Mouse (Mus musculus) embryonic facial prominence, embryonic 14.5 days (tissue): Measurements from ENCODE around the gene Mapk1. TPM values are rescaled to one million over a fixed set of nuclear protein-coding genes. Genes with fewer than 3 reads are reported as not detected.
A peak's percentile ranks its signal among the peaks of the same experiment; 100 is the strongest.

Experiments
- ATAC-seq: fragments of 200-750 bp; cut with Nextera tagmentation; 2 replicates; pipeline ENCODE4 v1.8.0; 2017; ENCODE audit warnings: low read depth, moderate number of reproducible peaks, moderate TSS enrichment
- DNase-seq: peaks from one replicate; pipeline ENCODE4 v3.0.0-alpha.2; 2015; ENCODE audit warnings: low spot score
- H3K27ac ChIP-seq: fragments of 300-500 bp; sonication (generic); replicated peaks from 2 replicates; pipeline ENCODE4 v1.5.1; 2014; ENCODE audit warnings: low read depth, mild to moderate bottlenecking, low read length, moderate library complexity
- H3K27me3 ChIP-seq: fragments of 300-500 bp; sonication (generic); replicated peaks from 2 replicates; pipeline ENCODE4 v1.6.1; 2014; ENCODE audit warnings: low read length; ENCODE audit not compliant: control insufficient read depth, insufficient read depth
- H3K36me3 ChIP-seq: fragments of 300-500 bp; sonication (generic); 2 replicates; pipeline ENCODE4 v1.6.1; 2014; ENCODE audit warnings: low read length, mixed read lengths; ENCODE audit not compliant: control insufficient read depth, insufficient read depth
- H3K4me1 ChIP-seq: fragments of 300-500 bp; sonication (generic); 2 replicates; pipeline ENCODE4 v1.6.1; 2014; ENCODE audit warnings: antibody characterized with exemption, low read length; ENCODE audit not compliant: control insufficient read depth, insufficient read depth
- H3K4me2 ChIP-seq: fragments of 300-500 bp; sonication (generic); 2 replicates; pipeline ENCODE4 v1.6.1; 2014; ENCODE audit warnings: low read depth, mild to moderate bottlenecking, low read length, moderate library complexity, mixed read lengths
- H3K4me3 ChIP-seq: fragments of 300-500 bp; sonication (generic); 2 replicates; pipeline ENCODE4 v1.5.1; 2014; ENCODE audit warnings: low read depth, mild to moderate bottlenecking, low read length
- H3K9ac ChIP-seq: fragments of 300-500 bp; sonication (generic); 2 replicates; pipeline ENCODE4 v1.6.1; 2014; ENCODE audit warnings: low read depth, mild to moderate bottlenecking, low read length, moderate library complexity, mixed read lengths
- H3K9me3 ChIP-seq: fragments of 300-500 bp; sonication (generic); 2 replicates; pipeline ENCODE4 v1.6.1; 2016; ENCODE audit warnings: low read length; ENCODE audit not compliant: control insufficient read depth
- WGBS: fragments of 180-500 bp; shearing (Covaris S2); extraction: QIAGEN DNeasy Blood & Tissue Kit; methylation state at CpG from one replicate; pipeline ENCODE4 v1.1.7; 2014; 5-methylcytosine and 5-hydroxymethylcytosine counted together
- polyA plus RNA-seq: library from polyadenylated mRNA; unstranded; fragments of >200 nt; fragmentation: Nextera tagmentation; extraction: Ambion mirVana; gene quantifications from 2 replicates; pipeline ENCODE4 v1.2.1, GENCODE M21; 2014

The Mapk1 gene
- polyA plus RNA-seq, 1 experiment from 2014 or later: 182 TPM

GRCm38 (mm10) chr16:17055584-17055983 is 72.4 kb downstream of the Mapk1 start:
- Histone ChIP-seq H3K4me3 (no peak overlapping the region), H3K4me1 (no peaks in the 10 kb centered on the region), H3K27ac (no peak overlapping the region), H3K27me3 (no peaks in the 10 kb centered on the region), H3K9me3 (no peaks in the 10 kb centered on the region), H3K36me3 (no peaks in the 10 kb centered on the region), H3K9ac (no peak overlapping the region), H3K4me2 (no peak overlapping the region)
- no peak for ATAC-seq
- 80% methylated on average over 3 of the region's 3 CpGs for WGBS
- no peak for DNase-seq

- ATAC-seq (no peak), DNase-seq (no peak)
- Histone ChIP-seq H3K4me2 (no peak overlapping the region), H3K9me3 (no peaks in the 10 kb centered on the region), H3K27ac (no peak overlapping the region), H3K36me3 (no peaks in the 10 kb centered on the region), H3K4me1 (no peaks in the 10 kb centered on the region), H3K27me3 (no peaks in the 10 kb centered on the region; the same call in 1 of the 2 replicates), H3K9ac (no peak overlapping the region), H3K4me3 (no peak overlapping the region)
- WGBS: 58% methylated on average over 1 of the region's 1 CpGs
Measured at GRCm38 (mm10) chr16:17062338-17062737, 79.2 kb downstream of the Mapk1 start.

GRCm38 (mm10) chr16:17067552-17067951 is 84.4 kb downstream of the Mapk1 start:
- Histone ChIP-seq H3K9me3 (no peaks in the 10 kb centered on the region), H3K27ac (no peak overlapping the region), H3K4me1 (no peaks in the 10 kb centered on the region), H3K4me2 (no peak overlapping the region), H3K9ac (no peak overlapping the region), H3K27me3 (no peaks in the 10 kb centered on the region; the same call in 1 of the 2 replicates), H3K36me3 (no peaks in the 10 kb centered on the region), H3K4me3 (no peak overlapping the region)
- ATAC-seq (no peak), DNase-seq (no peak)
- WGBS: 93% methylated on average over 2 of the region's 2 CpGs

GRCm38 (mm10) chr16:17069511-17070443 is 86.6 kb downstream of the Mapk1 start, which contains the start of gene Ypel1:
Ypel1 (plus strand) TSS chr16:17069696.
- WGBS: 0% methylated on average over 45 of the region's 76 CpGs
- Histone ChIP-seq H3K4me2 (peak within 1 kb of the TSS; percentile 85), H3K9ac (peak within 1 kb of the TSS; percentile 88), H3K36me3 (0 out of 2 replicates have a peak, but pooled peaks cover 1% of the 10 kb centered on the region), H3K4me3 (peak within 1 kb of the TSS; percentile 85), H3K27ac (peak within 1 kb of the TSS; percentile 87), H3K9me3 (no peaks in the 10 kb centered on the region), H3K27me3 (no peaks in the 10 kb centered on the region), H3K4me1 (no peaks in the 10 kb centered on the region)
- peak; percentile 96 for ATAC-seq
- peak; percentile 94 for DNase-seq

GRCm38 (mm10) chr16:17070716-17071115 is 87.5 kb downstream of the Mapk1 start:
- Histone ChIP-seq H3K9me3 (no peaks in the 10 kb centered on the region), H3K4me1 (no peaks in the 10 kb centered on the region), H3K9ac (peak overlapping the region; percentile 88; the same call in 1 of the 2 replicates), H3K36me3 (peaks cover 11% of the 10 kb centered on the region), H3K4me2 (peak overlapping the region; percentile 85), H3K27me3 (no peaks in the 10 kb centered on the region), H3K27ac (no peak overlapping the region), H3K4me3 (peak overlapping the region; percentile 85)
- WGBS: 43% methylated on average over 6 of the region's 6 CpGs
- ATAC-seq (no peak), DNase-seq (no peak)

- H3K4me1 ChIP-seq: no peaks in the 10 kb centered on the region
- no peak overlapping the region for H3K4me2 ChIP-seq
- H3K4me3 ChIP-seq: no peak overlapping the region
- WGBS: 91% methylated on average over 7 of the region's 7 CpGs
- H3K36me3 ChIP-seq: peaks cover 23% of the 10 kb centered on the region
- no peak for DNase-seq
- no peak overlapping the region for H3K9ac ChIP-seq
- no peaks in the 10 kb centered on the region for H3K9me3 ChIP-seq
- H3K27ac ChIP-seq: no peak overlapping the region
- no peak for ATAC-seq
- no peaks in the 10 kb centered on the region for H3K27me3 ChIP-seq
Measured at GRCm38 (mm10) chr16:17073000-17073399, 89.8 kb downstream of the Mapk1 start.

GRCm38 (mm10) chr16:17076301-17076700 is 93.1 kb downstream of the Mapk1 start:
- Histone ChIP-seq H3K9ac (no peak overlapping the region), H3K9me3 (no peaks in the 10 kb centered on the region), H3K4me3 (no peak overlapping the region), H3K36me3 (peaks cover 27% of the 10 kb centered on the region), H3K4me2 (no peak overlapping the region), H3K4me1 (no peaks in the 10 kb centered on the region), H3K27me3 (no peaks in the 10 kb centered on the region), H3K27ac (no peak overlapping the region)
- 95% methylated on average over 2 of the region's 2 CpGs for WGBS
- DNase-seq (no peak), ATAC-seq (no peak)

GRCm38 (mm10) chr16:17076869-17077268 is 93.7 kb downstream of the Mapk1 start:
- Histone ChIP-seq H3K27me3 (no peaks in the 10 kb centered on the region), H3K4me3 (no peak overlapping the region), H3K27ac (no peak overlapping the region), H3K4me2 (no peak overlapping the region), H3K9me3 (no peaks in the 10 kb centered on the region), H3K4me1 (no peaks in the 10 kb centered on the region), H3K9ac (no peak overlapping the region), H3K36me3 (peaks cover 30% of the 10 kb centered on the region)
- no peak for ATAC-seq
- DNase-seq: no peak
